Mouse (Mus musculus) 416B (cell line): ENCODE measurements around the gene Proser3.
"Not testable (repeated sequence)": the region's sequence is repeated elsewhere in the genome, so short reads cannot be mapped to it uniquely, and the experiment has no call there.

Experiments used
- DNase-seq: peaks from one replicate; pipeline ENCODE4 v3.0.0; 2011; ENCODE audit warnings: low read depth

Proser3 gene

GRCm38 (mm10) chr7:30544327-30544726, 7.8 kb downstream of the Proser3 start:
- DNase-seq = no peak

DNA sequence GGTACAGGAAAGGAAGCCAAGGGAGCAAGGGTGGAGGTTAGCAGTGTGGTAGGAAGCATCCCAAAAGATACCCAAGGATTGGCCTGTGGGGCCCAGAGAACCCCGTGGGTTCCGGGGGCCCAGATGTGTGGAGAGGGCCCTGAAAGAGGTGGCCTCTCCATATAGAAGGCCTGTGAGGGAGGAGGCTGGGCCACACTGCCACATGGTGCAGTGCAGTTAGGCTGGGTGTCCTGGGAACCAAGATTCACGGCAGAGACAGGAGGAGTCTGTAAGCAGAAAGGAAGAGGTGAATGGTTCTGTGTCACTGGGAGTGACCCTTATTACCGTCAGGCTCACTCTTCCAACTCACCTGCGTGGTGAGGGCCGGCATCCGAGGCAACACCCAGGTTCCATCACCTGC, 11.5 kb downstream of the Proser3 start:
- no peak for DNase-seq

GRCm38 (mm10) chr7:30534633-30535577, 17.2 kb downstream of the Proser3 start, which contains the start of gene Arhgap33:
Gene Arhgap33 (minus strand): TSS chr7:30535060.
- DNase-seq = peak; percentile 98

GRCm38 (mm10) chr7:30533941-30534632, 18.0 kb downstream of the Proser3 start:
- DNase-seq = no peak

- no peak for DNase-seq
Measured at GRCm38 (mm10) chr7:30532931-30533330, 19.2 kb downstream of the Proser3 start.

DNA sequence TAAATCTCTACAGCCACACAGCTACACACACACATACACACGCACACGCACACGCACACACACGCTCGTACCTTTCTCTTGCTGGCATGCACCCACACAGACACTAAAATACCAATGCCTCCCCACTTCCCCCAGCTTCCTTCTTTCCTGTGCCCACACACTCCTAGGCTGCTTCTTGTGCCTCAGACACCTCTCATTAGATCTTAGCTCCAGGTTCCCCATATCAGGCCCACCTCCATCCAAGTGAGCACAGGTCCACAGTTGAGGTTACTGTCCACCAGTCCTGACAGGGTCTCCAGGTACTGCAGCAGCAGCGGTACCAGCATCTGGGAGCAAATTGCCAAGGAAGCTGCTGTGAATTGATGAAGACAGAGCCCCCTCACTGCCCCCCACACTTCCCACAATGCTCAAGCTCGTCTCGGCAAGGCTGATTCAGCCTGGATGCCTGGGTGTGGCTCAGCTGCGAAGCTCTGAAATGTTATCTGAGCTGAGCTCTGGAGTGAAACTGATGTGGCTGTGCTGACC, 20.7 kb downstream of the Proser3 start:
- DNase-seq = no peak

GRCm38 (mm10) chr7:30526981-30527380, 25.1 kb downstream of the Proser3 start:
- DNase-seq = no peak

- no peak for DNase-seq
Measured at GRCm38 (mm10) chr7:30526399-30526798, 25.7 kb downstream of the Proser3 start.

GRCm38 (mm10) chr7:30525954-30526353, 26.1 kb downstream of the Proser3 start:
- no peak for DNase-seq

GRCm38 (mm10) chr7:30524487-30524886, 27.6 kb downstream of the Proser3 start:
- no peak for DNase-seq

- DNase-seq = no peak
Measured at GRCm38 (mm10) chr7:30522871-30523270, 29.2 kb downstream of the Proser3 start.

DNA sequence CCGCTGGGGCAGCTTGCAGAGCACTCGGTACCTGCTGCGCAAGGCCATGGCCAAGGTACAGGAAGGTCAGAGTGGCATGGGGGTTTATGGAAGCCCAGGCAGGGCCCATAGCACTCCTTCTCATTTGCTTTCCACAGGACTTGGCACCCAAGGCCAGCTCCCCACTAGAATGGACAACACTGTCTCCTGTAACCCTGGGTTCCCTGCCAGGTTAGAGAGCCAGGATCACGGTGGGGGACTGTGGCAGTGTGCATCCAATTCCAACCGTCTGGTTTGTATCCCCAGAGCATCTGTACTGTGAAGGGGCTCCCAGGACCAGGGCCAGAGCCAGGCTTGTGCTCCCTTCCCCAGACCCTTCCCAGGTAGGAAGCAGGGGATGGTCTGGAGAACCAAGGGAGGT, 31.2 kb downstream of the Proser3 start:
- DNase-seq = no peak

GRCm38 (mm10) chr7:30520396-30520795, 31.7 kb downstream of the Proser3 start:
- no peak for DNase-seq

DNA sequence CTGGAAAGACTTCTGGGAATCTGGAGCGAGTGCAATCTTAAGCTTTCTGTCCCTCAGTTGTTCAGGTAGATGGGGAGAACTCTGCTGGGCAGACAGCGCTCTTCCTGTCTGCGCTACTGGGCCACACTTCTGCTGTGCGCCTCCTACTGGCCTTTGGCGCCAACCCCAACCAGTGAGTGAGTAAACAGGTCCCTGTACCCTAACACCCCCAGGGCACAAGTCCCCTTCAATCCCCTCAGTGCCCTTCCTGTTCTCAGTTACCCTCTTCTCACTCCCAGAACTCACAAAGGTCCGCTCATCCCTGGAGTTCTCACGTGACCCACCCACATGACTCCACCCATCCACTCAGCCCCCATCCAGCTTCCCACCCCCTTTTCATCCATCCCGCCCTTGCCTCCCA, 33.8 kb downstream of the Proser3 start:
- DNase-seq = no peak

DNA sequence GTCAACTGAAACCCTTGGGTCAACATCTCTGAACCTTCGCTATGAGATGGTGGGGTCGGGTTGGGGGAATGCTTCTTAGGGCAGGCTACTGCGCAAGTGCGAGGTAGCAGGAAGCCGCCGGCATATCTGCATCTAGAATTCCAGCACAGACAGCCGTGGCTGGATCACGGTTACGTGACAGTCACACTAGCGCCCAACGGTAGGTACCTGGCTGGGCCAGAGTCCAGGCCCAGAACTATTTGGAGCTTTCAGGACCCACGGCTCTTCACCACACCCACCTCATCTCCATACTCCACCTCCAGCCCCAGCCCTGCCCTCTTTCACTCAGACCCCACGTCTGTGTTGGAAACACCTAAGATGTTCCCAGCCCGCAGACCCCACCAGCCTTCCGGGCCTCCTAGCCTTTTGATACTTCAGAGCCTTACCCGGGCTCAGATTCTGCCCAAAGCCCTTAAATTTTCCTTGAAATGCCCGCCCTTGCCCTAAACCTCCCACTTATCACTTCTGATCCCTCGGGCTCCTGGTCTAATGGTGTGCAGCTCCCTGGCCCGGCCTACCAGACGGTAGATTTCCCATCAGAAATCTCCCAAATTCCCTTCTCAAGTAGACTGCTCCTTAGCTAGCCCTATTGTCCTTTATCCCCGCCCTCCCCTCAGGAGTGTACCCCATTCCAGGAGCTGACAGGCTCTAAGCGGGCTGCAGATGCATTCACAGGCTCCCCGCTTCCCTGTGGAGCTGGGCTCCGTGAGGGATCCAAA, 36.9 kb downstream of the Proser3 start:
- DNase-seq = no peak

DNA sequence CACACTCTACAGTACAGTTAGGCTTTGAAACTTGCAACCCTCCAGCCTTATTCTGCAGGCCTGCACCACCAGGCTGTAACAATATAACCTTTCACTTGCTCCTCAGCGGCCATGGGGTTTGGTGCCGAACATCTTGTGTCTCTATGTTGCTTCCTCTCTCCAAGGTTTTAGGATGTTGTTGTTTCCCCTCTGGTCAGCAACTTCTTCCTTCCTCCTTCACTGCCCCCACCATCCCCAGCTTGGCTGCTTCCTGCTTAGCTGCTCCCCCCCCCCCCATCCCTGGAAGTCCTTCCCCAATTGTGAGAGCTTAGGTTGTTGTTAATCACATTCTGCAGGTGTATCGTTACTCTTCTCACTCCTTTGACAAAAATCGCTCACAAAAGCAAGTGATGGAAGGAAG, 44.0 kb downstream of the Proser3 start:
- DNase-seq = no peak

- DNase-seq = not testable (repeated sequence)
Measured at GRCm38 (mm10) chr7:30501159-30501558, 50.9 kb downstream of the Proser3 start.

GRCm38 (mm10) chr7:30495506-30496042, 56.5 kb downstream of the Proser3 start:
- DNase-seq = not testable (repeated sequence)

DNA sequence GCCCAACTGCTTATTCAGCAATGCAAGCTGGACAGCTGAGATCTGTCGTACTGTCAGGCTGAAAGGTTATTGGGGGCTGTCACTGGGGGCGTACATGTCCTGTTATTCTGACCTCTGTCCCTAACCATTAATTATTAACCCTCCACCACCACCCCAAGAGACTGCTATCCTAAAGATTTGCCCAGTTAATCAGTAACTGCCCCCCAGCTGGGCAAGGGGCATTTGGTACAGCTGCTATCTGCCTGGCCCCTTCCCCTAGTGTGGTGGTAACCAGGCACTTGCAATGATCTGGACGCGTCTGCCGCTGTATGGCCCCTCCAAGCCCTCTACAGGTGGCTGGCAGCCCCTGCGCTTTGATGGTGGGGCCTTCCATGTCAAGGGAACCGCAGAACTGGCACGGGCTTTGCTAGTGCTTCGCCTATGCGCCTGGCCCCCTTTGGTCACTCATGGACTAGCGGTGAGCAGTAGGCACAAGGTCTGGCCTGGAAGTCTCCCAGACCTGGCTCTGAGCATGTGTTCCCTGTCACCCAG, 58.6 kb downstream of the Proser3 start, which contains the start of gene Prodh2:
Gene Prodh2, plus strand, starts transcription at position 222 of the 531 bp plus-strand sequence.
- no peak for DNase-seq

DNA sequence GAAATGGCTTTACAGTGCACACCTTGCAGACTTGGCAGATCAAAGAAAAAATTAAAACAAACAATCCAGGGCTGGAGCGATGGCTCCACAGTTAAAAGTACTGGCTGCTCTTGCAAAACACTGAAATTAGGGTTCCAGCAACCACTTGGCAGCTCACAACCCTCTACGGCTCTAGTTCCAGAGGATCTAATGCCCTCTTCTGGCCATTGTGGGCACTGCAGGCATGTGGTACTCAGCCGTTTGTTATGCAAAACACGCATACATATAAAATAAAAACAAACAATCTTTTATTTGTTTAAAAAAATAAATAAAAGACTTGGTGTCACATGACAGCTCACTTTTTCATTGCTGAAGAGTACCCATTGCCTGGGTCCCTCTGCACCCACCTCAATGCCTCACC, 59.3 kb downstream of the Proser3 start:
- peak; percentile 75 for DNase-seq

DNA sequence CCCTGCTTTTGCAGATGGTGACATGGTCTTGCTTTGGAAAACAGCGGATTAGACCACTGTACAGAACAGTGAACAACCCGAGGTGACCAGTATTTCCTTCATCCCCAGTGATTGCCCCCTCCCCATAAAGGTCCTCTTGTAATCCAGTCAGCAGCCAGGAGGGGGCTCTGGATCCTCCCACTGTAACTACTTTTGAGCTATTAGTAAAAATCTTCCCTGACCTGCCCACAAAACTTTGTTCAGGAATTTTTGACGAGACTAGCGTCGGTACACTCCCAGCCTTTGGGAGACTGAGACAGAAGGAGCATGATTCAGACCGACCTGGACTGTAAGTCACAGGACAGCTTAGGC, 61.2 kb downstream of the Proser3 start:
- DNase-seq = no peak
